Mouse (Mus musculus): ENCODE data around the gene Bhmt.
A peak's percentile ranks its signal among the peaks of the same experiment; 100 is the strongest.

Bhmt gene

DNA sequence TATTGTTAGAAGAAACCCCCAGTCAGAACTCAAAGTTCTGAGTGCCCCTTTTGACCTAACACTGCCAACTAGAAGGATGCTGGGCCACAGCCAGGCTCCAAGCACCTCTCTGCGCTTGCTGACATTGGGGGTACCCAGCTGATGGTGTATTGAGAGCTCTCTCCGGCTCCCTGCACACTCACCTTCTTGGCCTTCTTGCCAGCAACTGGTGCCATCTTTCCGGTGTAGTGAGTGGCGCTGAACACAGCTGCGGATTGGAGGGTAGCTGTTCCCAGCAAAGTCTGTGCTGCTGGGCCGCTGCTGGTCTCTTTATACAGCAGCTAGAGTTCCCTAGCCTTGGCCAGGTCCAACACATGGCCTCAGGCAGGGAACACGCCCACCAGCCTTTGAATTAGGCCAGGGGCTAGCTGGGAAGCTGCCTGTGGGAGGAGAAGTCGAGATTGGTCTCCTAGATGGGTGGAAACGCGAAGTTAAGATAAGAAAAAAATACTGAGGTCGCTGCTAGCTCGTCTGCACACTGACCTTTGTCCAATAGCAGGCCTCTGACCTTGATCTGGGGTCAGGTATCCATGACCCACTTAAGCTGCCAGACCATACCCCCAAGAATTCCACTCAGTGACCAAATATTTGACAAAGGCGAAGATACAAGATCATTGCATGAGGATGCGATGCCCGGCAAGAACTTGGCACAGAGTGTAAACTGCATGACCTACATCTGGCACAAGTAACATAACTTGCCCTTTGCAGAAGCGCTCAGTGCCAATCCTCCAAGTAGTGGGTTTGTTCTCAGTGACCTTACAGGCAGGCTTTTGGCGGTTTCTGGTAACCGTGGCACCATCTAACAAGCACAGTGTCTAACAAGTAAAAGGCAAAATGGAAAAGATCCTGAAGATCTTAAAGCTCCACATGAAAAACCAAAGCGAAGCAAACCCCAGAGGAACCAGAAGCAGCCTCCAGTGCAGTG, at the start of gene Bhmt:
Gene Bhmt (minus strand): TSS at position 680 of the 964 bp plus-strand sequence.
- no peak for DNase-seq (ENCODE audit: low read depth, low spot score)

DNA sequence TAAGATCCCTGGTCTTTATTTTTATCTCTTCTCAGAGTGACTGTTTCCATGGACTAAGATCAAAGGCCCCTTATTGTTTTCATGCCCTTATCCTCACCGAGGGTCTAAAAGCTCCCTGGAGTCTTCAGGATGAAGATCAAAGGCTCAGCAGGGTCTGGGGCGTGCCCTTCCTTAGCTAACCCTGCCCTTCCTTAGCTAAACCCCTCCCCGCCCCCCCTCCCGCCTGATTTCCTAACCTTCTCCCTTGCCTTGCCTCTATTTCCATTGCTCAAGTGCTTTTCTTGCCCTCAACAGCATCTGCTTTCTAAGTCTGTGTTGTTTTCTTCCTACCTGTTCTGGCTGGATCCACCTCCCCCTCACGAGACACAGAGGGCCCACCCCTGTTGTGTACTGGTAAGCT, 49.6 kb upstream of the Bhmt start:
- no peak for DNase-seq (ENCODE audit: low read depth, low spot score)

DNA sequence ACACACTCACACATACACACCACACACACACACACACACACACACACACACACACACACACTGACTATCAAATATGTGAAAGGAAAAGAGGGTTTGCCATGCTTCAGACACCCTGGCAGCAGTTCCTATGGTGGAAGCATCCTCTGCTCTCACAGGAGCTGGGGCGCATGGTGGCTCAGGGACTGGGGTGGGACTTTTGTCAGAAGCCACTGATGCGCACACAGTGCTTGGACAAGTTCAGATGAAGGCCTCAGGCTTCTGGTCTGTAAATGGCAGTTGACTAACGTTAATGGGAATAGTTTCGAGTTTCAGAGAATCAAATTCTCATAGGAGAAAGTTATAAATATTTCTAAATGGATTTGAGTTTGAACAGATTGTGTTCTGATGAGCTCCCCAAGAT, 47.5 kb upstream of the Bhmt start:
- DNase-seq (ENCODE audit: low read depth, low spot score): no peak

DNA sequence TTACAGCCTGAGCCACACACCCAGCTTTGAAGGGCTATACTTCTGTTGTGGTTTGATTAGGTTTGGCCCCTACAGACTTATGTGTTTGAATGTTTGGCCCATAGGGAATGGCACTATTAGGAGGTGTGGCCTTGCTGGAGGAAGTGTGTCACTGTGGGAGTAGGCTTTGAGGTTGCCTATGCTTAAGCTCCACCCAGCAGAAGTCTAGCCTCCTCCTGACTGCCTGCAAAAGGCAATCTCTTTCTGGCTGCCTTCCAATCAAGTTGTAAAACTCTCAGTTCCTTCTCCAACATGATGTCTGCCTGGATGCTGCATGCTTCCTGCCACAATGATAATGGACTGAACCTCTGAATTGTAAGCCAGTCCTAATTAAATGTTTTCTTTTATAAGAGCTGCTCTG, 45.6 kb upstream of the Bhmt start:
- DNase-seq (ENCODE audit: low read depth, low spot score): no peak

DNA sequence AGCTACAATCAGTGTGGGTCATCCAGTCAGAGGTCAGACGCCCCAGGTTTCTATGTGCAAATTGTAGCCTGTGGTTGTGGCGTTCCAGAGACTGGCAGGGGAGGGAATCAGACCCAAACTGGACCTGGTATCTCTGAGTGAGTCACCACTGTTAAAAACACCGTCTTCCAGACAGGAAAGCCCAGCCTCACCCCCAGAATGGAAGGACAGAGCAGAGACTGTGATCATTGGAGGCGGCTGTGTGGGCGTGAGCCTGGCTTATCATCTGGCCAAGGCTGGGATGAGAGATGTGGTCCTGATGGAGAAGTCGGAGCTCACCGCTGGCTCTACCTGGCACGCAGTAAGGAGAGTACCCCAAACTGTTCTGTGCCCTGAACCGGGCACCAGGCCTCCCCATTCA, 39.1 kb upstream of the Bhmt start:
- no peak for DNase-seq (ENCODE audit: low read depth, low spot score)

DNA sequence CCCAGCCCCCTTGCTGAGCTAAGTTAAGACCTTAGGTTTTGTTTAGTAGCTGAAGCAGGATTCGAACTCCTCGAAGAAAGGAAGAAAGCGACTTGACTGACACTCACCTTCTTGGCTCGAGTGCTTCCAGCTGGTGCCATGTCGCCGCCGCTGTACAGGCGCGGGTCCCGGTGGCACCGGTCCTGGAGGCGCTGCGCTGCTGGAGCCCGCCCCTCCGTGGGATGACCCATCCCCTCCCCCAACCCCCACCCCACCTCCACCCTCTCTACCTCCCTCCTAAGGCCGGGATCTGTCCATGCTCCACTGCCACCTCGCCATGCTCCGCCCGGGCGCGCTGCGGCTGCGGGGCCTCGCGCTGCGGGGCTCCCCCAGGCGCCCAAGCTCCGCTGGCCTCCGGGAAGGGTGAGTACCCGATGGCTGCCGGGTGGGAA, 36.4 kb upstream of the Bhmt start, which contains the start of the genes Bhmt2 and Dmgdh:
Gene Bhmt2 (minus strand): TSS at position 172 of the 431 bp plus-strand sequence.
Gene Dmgdh (plus strand): TSS at position 303 of the 431 bp plus-strand sequence.
- no peak for DNase-seq (ENCODE audit: low read depth, low spot score)

DNA sequence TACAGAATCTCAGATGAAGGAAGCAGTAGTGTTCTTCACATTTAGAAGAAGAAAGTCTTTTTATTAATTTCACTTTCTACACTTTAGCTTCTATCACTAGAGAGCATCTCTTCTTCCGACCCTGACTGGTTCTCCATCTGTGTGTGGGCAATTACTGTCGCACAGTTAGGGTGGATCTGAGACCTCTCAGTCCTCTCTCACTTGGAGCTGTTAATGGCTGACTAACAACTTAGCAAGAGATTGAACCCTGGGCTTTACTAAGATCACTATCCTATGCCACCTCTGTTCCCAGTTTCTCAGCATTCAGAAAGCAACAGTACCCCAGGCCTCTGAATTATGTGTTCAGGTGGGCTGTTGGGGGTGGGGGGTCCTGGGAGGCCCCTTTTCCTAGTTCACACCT, 35.5 kb upstream of the Bhmt start:
- DNase-seq (ENCODE audit: low read depth, low spot score): no peak

DNA sequence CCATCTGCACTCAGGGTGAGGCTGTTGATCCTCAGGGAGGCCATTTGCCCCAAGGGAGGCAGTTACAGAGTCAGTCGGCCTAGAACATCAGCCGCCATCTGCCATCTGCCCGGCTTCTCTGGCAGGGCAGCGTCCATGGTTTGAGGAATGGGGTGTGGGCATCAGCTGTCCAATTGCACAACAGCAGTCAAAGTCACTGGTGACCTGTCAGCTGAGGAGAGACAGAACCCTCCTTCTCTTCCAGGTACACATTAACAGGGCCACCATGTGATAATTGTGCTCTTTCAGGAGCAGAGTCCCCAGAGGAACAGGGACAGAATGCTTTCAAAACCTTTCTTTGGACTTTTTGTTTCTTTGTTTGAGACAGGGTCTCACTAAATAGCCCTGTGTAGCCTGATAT, 34.6 kb upstream of the Bhmt start:
- no peak for DNase-seq (ENCODE audit: low read depth, low spot score)

DNA sequence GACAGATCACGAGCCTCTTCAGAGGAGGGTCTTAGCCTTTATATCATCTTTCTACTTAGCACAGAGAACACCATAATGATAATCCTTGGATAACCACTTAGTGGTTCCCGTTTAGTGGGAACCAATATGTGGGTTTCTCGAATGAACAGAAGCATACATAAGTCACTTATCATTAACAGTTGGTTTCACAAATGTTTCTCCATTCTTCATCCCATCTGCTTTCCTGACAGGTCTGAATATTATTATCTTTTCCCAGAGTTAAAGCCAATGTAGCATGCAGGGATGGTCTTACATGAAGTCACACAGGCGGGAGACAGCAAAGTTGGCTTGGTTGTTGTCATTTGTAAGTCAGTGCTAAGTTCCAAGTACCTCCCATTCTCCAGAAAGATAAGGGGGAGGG, 29.8 kb upstream of the Bhmt start:
- DNase-seq (ENCODE audit: low read depth, low spot score): no peak

DNA sequence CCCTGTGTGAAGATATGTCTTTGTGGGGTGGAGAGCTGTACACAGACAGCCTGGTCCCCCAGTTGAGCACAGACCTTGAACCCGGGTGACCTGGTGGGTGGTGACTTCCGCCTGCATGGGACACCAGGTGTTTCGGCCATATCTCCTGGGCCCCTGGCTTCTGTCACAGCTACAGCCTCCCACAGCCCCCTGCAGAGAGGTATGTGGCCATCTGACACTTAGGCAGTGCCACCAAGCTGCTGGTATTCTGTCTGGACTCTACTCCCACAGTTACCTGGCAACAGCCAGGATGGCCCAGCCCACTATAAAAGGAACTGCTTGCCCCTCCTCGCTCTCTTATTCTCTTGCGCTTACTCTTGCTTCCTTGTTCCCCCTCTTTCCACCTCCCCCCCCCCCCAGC, 20.2 kb upstream of the Bhmt start:
- DNase-seq (ENCODE audit: low read depth, low spot score): no peak

DNA sequence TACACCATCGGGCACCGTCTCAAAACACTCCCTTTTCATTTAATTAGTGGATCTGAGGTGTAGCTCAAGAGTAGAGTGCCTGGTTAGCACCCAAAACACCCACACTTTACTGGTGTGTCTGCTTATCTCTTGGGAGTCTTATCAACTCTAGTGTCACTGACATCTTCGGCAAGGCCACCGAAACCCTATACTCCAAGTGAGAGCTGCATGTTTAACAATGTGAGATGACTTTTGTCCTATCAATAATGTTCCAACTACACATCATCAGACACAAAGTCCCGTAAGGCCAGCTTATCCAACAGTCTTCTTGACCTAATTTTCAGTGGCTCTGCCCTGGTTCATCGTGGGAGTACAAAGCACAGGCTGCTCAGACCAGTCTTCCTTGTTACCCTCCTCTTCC, 15.6 kb upstream of the Bhmt start:
- DNase-seq (ENCODE audit: low read depth, low spot score): no peak

DNA sequence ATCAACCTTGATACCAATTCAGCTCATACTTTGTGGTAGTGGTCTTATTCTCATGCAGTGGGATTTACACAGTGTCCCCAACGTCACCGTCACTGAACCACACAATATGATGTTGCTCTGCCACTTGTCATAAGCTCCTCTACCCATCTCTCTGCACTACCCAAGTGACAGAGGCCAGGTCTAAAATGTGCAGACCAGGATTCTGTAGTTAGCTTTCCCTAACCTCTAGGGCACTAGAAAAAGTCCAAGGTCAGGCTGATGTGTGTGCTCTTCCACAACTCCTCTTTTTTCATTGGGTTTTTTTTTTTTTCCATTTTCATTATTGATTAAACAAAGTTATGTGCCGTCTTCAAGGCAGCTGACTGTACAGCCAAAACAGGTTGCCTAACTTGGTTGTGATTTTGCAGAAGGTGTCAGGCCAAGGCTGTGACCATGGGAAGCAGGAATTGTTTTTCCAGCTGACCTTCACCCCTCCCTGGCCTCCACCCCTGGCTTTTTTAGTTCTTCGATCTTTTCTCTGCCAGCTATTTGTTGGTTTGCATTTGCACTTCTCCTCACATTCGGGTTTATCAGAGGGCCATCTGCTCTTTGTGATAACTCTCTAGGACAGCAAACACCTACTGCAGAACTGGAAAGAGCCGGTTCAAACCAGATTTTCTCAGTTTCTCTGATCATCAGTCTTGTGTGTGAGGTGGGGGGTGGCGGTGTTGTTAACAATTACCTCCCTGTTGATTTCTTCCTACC, 10.8 kb upstream of the Bhmt start:
- no peak for DNase-seq (ENCODE audit: low read depth, low spot score)

DNA sequence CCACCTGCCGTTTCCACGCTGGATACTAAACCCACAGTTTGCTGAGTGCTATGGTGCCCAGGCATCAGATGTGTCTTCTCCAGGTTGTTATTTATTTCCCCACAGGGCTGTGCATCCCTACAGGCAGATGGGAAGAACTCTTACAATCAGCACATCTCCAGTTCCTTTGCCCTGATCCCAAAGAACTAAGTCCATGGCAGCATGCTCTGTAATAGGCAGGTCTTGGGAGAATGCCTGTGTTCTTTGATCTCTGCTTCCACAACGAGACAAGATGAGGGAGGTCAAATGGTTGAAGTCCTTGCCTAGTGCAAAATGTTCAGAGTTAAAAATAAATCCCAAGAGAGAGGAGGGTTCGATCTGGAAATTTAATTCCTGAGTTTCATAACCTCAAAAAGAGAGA, 1.9 kb upstream of the Bhmt start:
- no peak for DNase-seq (ENCODE audit: low read depth, low spot score)

DNA sequence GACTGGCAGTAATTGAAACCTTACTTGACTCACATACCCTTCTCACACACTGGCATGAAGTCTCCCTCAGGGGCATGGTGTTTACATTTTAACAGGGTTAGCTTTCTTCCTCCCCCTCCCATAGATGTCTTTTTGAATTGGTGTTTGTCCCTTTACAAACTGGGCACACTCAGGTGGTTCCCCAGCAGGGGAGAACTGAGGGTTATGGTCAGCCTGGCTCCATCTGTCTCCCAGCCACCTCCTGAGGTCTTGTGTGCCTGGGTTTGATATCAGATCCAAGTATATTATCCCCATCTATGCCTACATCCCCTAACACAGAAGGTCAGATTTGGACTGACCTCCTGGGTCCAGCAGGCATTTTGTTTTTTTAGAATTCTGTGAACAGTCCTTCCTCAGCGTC, 1.2 kb downstream of the Bhmt start:
- no peak for DNase-seq (ENCODE audit: low read depth, low spot score)

DNA sequence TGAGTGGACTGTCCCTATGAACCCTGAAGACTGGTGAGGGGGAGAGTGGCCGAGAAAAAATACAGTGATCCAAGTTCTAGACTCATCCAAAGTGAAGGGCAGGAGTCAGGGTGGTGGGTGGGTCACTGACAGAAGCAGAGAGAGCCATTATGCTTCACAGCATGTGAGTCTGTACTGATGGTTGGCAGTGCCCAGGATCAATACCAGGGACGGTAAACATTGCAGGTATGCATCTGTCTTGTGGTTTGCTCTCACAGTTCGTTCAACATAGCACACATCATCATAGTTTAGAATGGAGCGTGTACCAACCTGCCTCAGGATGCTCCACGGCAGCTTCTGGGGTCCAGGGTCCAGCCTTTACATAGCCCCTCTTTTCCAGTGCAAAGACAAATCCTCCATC, 4.8 kb downstream of the Bhmt start:
- no peak for DNase-seq (ENCODE audit: low read depth, low spot score)

DNA sequence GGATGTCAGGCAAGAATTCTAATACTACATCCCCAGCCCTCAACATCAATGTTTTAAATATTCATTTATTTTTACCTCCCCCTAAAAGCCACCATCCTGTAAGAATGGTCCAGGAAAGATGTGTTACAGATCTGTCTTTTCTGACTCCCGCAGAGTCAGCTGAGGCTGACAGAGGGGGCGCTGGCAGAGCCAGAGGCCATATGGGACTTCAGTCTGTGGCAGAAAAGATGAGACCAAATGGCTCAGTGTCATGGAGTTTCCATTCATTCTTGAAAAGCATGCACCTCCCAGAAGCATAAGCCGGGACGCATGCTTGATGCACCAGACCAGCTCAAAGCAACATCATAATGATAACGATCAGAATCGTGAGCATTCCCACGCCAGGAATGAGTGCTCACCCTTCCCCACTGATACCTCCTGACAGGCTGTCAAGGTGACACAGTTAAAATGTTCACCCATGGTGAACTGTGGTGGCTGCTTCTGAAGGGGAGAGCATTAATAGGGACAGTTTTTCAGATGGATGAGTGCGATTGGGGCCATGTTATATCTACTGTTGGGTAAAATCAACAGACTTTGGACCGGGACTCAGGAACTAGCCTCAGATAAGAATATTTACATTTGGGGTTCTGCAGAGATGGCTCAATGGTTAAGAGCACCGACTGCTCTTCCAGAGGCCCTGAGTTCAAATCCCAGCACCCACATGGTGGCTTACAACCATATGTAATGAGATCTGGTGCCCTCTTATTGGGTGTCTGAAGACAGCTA, 6.6 kb downstream of the Bhmt start:
- no peak for DNase-seq (ENCODE audit: low read depth, low spot score)

DNA sequence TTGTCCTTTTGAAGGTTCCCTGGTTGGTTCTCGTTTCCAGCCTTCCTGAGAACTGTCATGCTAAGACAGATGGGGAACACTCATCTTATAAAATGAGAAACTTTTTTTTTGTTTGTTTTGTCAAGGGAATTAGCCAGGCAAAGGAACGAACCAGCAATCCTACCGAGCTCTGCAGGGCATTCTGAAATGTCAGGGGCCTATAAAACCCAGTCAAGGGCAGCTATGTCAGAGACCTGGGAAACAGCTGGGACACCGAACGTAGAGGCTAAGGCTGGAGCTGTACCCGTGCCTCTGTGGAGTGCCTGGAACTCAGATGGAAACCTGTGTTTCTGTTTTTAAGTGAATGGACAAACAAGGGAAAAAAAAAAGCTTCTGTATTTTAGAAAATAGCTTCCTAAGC, 8.9 kb downstream of the Bhmt start:
- DNase-seq (ENCODE audit: low read depth, low spot score): no peak

DNA sequence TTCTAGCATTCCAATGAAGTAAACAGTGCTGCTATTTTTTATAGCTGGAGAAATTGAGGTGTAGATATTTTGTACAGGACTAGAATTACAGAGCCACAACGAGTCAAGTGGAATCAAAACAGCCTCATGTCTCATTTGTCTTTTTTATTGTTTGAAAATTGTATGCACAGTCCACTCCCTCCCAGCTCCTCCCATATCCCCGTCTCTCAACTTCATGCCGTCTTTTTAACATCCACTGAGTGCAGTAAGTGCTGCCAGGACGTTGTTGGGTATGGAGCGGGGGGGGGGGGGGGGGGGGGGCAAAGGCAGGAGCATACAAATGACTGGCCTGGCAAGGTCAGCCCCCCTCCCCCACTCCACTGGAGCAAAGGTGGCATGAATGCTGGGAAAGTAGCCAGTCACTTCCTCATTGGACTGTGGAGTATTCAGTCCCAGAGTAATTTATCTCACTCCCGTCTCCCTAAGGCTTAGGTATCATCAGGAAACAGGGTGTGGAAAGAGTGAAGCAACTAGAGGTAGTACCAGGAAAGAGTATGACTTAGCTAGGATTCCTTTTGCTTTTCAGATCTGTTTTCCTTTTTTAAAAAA, 23.3 kb downstream of the Bhmt start:
- no peak for DNase-seq (ENCODE audit: low read depth, low spot score)

DNA sequence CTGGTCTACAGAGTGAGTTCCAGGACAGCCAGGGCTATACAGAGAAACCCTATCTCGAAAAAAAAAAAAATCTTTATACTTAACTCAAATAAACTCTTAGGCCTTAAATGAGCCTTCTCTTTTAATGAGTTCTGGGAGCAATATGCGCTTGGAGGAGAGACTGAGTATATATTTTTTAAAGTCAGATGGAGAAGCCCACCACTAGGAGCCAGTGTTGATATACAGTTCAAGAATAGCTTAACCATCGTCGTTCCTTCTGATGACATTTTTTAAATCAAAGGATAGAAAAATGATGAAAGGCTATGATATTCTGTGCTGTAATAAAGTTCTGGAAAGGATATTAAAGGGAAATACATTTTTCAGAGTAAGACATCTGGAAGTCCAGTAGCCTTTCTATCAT, 24.0 kb downstream of the Bhmt start:
- no peak for DNase-seq (ENCODE audit: low read depth, low spot score)

DNA sequence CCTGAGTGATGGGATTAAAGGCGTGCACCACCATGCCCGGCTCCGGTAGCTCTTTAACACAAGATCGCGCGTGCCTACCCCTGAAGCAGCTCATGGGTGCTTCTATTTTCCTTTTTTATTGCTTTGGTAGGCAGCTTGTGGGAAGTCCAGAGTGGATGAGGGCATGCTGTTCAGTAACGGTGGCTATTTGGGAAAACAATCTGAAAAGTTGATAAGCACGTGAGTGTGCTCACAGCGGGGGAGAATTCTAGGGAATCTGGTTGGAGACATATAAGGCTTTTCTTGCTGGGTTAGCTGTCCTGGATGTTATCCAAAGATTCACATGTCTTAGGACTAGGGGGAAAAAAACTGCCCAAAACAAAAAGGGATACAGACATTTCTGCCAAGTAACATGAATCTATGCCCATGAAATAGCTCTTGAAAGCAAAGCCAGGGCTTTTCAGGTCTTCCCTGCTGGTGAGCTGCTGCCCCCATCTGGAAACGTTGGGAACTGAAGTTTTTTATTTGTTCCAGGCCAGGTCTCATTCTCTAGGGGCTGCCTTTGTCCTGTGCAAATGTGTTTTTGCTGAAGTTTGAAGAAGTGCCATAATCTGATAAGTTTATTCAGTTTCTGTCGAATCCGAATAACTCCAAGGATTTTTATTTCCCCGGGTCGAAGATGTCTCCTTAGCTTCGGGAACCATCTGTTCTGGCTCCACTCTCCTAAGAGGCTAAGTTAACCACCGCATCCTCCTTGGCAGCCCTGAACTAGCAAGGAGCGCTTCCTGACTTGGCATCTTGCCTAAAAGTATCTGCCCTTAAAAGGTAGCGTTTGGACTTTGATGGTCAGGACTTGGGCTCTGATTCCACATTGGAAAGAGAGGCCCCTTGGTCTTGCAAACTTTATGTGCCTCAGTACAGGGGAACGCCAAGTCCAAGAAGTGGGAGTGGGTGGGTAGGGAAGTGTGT, 24.8 kb downstream of the Bhmt start:
- DNase-seq (ENCODE audit: low read depth, low spot score): peak; percentile 59

Data from CD4-positive helper T cell, adult 2 months (primary cell).